Mouse (Mus musculus) G1E (cell line): Measurements from ENCODE around the gene Mafk.

Experiments
- CTCF ChIP-seq: IDR thresholded peaks from 2 replicates; pipeline ENCODE4 v1.5.1; 2012; ENCODE audit warnings: low read depth, low read length, inconsistent platforms, mixed read lengths
- GATA1 ChIP-seq: IDR thresholded peaks from 2 replicates; pipeline ENCODE4 v1.6.1; 2012; ENCODE audit warnings: borderline replicate concordance, low read length, inconsistent platforms, mixed read lengths
- GATA2 ChIP-seq: IDR thresholded peaks from 2 replicates; pipeline ENCODE4 v1.6.1; 2012; ENCODE audit warnings: low read depth, low read length, inconsistent platforms, borderline replicate concordance

DNA sequence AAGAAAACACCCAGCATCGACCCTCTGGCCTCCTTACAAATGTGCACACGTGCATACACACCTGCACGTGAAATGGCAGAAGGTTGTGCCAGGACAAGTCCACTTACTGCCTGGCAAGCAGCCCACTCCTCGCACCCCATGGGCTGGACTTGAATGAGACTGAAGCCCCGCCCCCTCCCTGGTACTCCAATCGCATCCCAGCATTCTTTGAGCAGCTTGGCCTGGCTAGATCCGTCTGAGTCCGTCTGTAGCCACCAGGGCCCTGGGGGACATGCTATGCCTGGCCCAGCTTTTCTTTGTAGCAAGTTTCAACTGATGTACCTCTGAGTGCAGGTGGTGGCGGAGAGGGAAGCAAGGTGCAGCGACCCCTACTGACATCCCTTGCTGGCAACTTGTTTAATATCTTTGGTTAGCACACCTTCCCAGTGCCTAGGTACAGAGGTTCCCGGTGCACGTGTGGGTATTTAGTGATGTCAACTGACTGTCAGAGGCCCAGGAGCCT lies 12.3 kb downstream of the Mafk start:
- TF ChIP-seq CTCF (peak; percentile 74), GATA2 (no peak), GATA1 (no peak)
